In the genomic region with DNA sequence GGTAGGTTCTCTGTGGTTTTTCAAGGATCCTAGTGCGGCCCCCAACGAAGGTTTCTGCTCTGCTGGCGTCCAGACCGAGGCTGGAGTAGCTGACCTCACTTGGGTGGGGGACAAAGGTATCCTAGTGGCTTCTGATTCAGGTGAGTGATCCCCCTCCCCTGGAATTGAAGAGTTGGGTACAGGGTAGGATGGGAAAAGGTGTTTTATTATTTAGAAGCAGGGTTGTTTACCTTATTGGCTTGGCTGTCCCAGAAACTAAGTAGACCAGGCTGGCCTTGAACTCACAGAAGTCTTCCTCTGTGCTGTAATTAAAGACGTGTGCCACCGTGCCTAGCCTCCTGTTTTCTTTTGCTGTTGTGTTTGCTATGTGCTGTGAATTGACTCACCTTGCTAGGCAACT, we compare ENCODE assay signal across 8 mouse cellular contexts. TPM values are rescaled to one million over a fixed set of nuclear protein-coding genes. Genes with fewer than 3 reads are reported as not detected.
DNase-seq lines count a peak whose midpoint lies in the region; ATAC-seq and TF ChIP-seq lines count a peak whose summit lies in the region.

A gene (minus strand): TSS at position 101 of the 400 bp plus-strand sequence.

- peaks cover 29% of the 10 kb centered on the region for H3K36me3 ChIP-seq in kidney, postnatal 0 days (ENCODE audit: insufficient read depth, low read length)
- peaks cover 12% of the 10 kb centered on the region for H3K36me3 ChIP-seq in intestine, embryonic 16.5 days (ENCODE audit: control insufficient read depth, insufficient read depth, low read length)
- H3K36me3 ChIP-seq in midbrain, embryonic 10.5 days: peaks cover 70% of the 10 kb centered on the region

- 2% methylated on average over 6 of the region's 6 CpGs for WGBS in kidney, postnatal 0 days
- 3% methylated on average over 6 of the region's 6 CpGs for WGBS in intestine, embryonic 16.5 days
- WGBS in midbrain, embryonic 10.5 days: 5% methylated on average over 6 of the region's 6 CpGs

- intact Hi-C loops in gastrocnemius, postnatal 36 days (cut with DNase I): loop anchor here (5.0 kb wide), 1 partner anchor 228 kb away; no protein-coding TSS in a partner anchor

- peak within 1 kb of the TSS; percentile 97 for H3K27ac ChIP-seq in kidney, postnatal 0 days
- H3K27ac ChIP-seq in intestine, embryonic 16.5 days (ENCODE audit: low read length): peak within 1 kb of the TSS; percentile 93
- peak within 1 kb of the TSS; percentile 90 for H3K27ac ChIP-seq in midbrain, embryonic 10.5 days (replicated peaks)

- no peaks in the 10 kb centered on the region for H3K9me3 ChIP-seq in kidney, postnatal 0 days (replicated peaks; ENCODE audit: low read length)
- H3K9me3 ChIP-seq in intestine, embryonic 16.5 days (ENCODE audit: control insufficient read depth, low read length): no peaks in the 10 kb centered on the region
- no peaks in the 10 kb centered on the region for H3K9me3 ChIP-seq in midbrain, embryonic 10.5 days (replicated peaks)

- peaks cover 18% of the 10 kb centered on the region for H3K4me1 ChIP-seq in kidney, postnatal 0 days (replicated peaks; ENCODE audit: insufficient read depth, low read length)
- peaks cover 14% of the 10 kb centered on the region for H3K4me1 ChIP-seq in intestine, embryonic 16.5 days (ENCODE audit: control insufficient read depth, insufficient read depth, low read length)
- H3K4me1 ChIP-seq in midbrain, embryonic 10.5 days: peaks cover 26% of the 10 kb centered on the region

- H3K27me3 ChIP-seq in kidney, postnatal 0 days (ENCODE audit: insufficient read depth, low read length): no peaks in the 10 kb centered on the region
- H3K27me3 ChIP-seq in intestine, embryonic 16.5 days (replicated peaks; ENCODE audit: control insufficient read depth, insufficient read depth, low read length): no peaks in the 10 kb centered on the region
- no peaks in the 10 kb centered on the region for H3K27me3 ChIP-seq in midbrain, embryonic 10.5 days (ENCODE audit: low read depth, poor library complexity, severe bottlenecking)

- TF ChIP-seq CTCF in kidney, postnatal 0 days (IDR thresholded peaks at IDR 0.05; ENCODE audit: low read depth): no peak

- peak within 1 kb of the TSS; percentile 88 for H3K4me2 ChIP-seq in kidney, postnatal 0 days (ENCODE audit: low read length)
- H3K4me2 ChIP-seq in intestine, embryonic 16.5 days (ENCODE audit: low read depth, low read length): peak within 1 kb of the TSS; percentile 75

- DNase-seq in kidney, postnatal 0 days (ENCODE audit: low spot score): no peak
- DNase-seq in kidney, postnatal 36 days: no peak
- no peak for DNase-seq in adrenal gland, postnatal 4 days (ENCODE audit: low spot score in 2 of 2)
- DNase-seq in gastrocnemius, postnatal 36 days: no peak
- DNase-seq in midbrain, embryonic 10.5 days (ENCODE audit: low spot score): no peak
- no peak for DNase-seq in urinary bladder, postnatal 14 days (ENCODE audit: low spot score)
- no peak for DNase-seq in frontal cortex, postnatal 36 days (ENCODE audit: low spot score in 2 of 2)

- peak within 1 kb of the TSS; percentile 80 for H3K4me3 ChIP-seq in kidney, postnatal 0 days (replicated peaks; ENCODE audit: low read depth, low read length)
- peak within 1 kb of the TSS; percentile 92 for H3K4me3 ChIP-seq in intestine, embryonic 16.5 days (ENCODE audit: low read length)
- peak within 1 kb of the TSS; percentile 66 for H3K4me3 ChIP-seq in midbrain, embryonic 10.5 days

- peak within 1 kb of the TSS; percentile 95 for H3K9ac ChIP-seq in kidney, postnatal 0 days (ENCODE audit: low read depth, low read length)
- peak within 1 kb of the TSS; percentile 97 for H3K9ac ChIP-seq in intestine, embryonic 16.5 days (ENCODE audit: low read depth, low read length)

- ATAC-seq in kidney, postnatal 0 days (replicated peaks; ENCODE audit: low FRiP score, low read depth): no peak
- ATAC-seq in intestine, embryonic 16.5 days: no peak

RNA-seq across cellular contexts. Expression of the gene that starts here (rescaled TPM):
- polyA plus RNA-seq in kidney, postnatal 0 days (2015; fragmentation: Nextera tagmentation; extraction: Ambion mirVana): 756 and 779 TPM in 2 replicates
- 100 to 1,000 TPM; 328 to 331 TPM for total RNA-seq in adrenal gland, postnatal 4 days (2021)
- 100 to 1,000 TPM; 614 to 667 TPM for total RNA-seq in gastrocnemius, postnatal 36 days (2021)
- 672 and 703 TPM in 2 replicates for polyA plus RNA-seq in intestine, embryonic 16.5 days (2015; fragmentation: Nextera tagmentation; extraction: Ambion mirVana)
- polyA plus RNA-seq in midbrain, embryonic 10.5 days (2016; fragmentation: Nextera tagmentation; extraction: Ambion mirVana): 492 and 506 TPM in 2 replicates
